Mouse (Mus musculus) frontal cortex, postnatal 10 days (tissue): ENCODE measurements around the gene Tubg1.

Source experiments
- DNase-seq, 2 experiments: peaks; one replicate each; pipeline ENCODE4 v3.0.0; 2022; ENCODE audit warnings: low spot score in 2 of 2, mixed read lengths in 1 of 2

Tubg1 gene

GRCm38 (mm10) chr11:101164677-101165580, 45.2 kb downstream of the Tubg1 start:
- DNase-seq, result no peak

DNA sequence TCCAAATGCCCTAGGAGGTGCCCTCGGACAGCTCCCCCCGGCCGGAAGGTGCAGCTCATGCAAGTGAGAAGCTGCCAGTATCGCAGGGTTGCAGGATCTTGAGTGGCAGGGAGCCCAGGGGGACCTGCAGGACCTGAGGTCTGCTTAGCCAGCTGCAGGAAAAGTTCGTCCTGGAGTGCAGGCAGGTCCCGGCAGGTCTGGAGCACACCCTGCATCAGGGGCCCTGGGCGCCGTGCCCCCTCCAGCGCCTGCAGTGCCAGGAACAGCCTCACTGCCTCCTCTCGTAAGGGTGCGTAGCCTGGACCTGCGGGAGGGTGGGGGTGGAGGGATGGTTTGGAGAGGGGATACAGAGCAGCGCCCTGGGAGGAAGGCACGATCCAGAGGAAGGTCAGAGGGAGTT, 46.6 kb downstream of the Tubg1 start:
- no peak for DNase-seq

DNA sequence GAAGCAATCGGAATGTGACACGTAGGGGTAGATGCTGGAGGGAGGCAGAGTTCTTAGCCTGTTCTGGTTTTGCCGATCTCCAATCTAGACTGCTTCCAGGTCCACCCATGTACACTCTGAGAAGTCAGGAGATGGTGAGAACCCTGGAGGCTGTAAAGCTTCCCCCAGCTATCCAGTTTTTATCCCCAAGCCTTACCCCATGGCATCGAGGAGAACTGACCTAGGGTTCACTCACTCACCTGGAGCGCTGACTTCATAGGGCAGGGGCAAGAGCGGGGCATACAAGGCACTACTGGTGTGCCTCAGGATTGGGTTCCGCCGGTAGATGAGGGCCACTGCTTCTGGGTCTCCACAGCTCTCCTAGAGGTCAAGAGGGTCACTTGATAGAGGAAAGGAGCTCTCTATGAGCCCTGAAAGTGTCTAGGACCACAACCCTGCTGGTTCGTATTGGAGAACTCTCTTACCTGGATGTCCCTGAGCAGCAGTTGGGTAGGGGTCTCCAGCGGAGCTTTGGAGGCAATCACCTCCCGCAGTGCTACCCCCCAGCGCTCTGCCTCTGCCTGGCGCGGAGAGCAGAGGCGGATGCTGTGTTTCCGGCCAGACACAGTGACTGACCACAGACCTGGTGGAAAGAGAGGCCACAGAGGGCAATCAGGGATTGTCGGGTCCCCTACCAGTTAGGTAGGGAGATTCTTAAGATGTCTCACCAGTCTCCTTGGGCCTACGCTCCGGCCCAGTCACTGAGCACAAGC, 47.6 kb downstream of the Tubg1 start:
- no peak for DNase-seq

DNA sequence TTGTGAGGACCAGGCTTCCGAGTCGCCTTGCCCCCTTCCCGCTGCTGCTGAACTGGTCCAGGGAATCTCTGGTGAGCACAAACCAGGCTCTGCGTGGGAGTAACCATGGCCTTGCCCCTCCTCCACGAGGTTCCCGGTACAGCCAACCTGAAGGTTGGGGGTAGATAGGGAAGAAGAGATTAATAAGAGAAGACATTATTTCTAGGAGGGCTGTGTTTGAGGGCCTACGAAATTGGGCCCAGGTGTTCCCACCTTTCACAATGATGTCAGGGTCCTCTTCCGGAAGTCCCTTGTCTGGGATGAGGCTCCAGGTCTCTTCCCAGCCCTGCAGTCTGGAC, 48.2 kb downstream of the Tubg1 start:
- no peak for DNase-seq

GRCm38 (mm10) chr11:101168301-101168980, 48.7 kb downstream of the Tubg1 start:
- no peak for DNase-seq

- DNase-seq, result no peak
Measured at GRCm38 (mm10) chr11:101169301-101170107, 49.8 kb downstream of the Tubg1 start.

DNA sequence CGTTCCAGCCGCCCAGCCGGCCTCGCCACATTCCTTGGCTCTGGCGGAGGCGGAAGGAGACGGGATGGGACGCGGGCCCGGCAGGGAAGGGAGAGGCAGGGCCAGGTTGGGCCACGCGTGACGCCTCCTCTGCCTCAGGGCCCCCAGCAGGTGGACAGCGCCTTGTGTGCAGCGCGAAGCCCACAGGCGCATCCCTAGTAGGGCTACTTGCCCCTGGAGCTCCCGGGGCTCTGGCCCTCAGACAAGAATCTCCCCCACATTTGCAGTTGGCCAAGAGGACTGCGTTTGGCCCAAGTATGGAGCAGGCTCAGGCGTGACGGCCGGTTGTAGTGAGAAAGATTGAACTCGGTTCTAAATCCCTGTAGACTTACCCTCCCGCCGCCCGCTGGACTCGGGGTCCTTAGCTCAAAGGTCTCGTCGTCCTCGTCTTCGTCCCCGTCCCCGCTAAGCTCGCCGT, 50.6 kb downstream of the Tubg1 start, which contains the start of gene Cntnap1:
Gene Cntnap1 (plus strand): TSS at position 170 of the 457 bp plus-strand sequence.
- no peak for DNase-seq

GRCm38 (mm10) chr11:101170811-101171610, 51.3 kb downstream of the Tubg1 start, which contains the start of gene Plekhh3:
Gene Plekhh3, minus strand, starts transcription at chr11:101171351.
- peak; percentile 95 for DNase-seq

- peak in 1 of 2 experiments; percentile 68 for DNase-seq
Measured at GRCm38 (mm10) chr11:101171721-101172433, 52.1 kb downstream of the Tubg1 start.

- DNase-seq, result no peak
Measured at GRCm38 (mm10) chr11:101172434-101172815, 52.7 kb downstream of the Tubg1 start.

DNA sequence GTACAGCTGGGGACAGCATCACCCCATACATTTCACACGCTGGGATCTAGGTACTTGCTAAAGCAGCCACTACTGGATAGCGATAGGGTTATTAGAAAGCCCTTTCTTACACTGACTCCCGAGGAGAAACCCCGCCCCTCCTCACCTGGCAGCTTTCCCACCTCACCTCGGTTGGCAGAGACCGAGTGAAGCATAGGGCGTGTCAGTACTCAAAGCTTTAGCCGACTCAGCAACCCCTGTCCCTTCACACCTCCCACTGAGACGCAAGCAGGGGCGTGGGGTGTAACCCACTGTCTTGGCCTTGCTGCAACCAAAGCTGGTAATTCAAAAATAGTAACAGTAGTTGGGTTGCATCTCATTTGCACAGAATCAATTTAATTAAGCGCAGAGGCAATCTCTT, 53.4 kb downstream of the Tubg1 start:
- DNase-seq, result no peak

GRCm38 (mm10) chr11:101173631-101174388, 54.1 kb downstream of the Tubg1 start:
- DNase-seq, result peak in 1 of 2 experiments; percentile 70

GRCm38 (mm10) chr11:101174389-101174745, 54.6 kb downstream of the Tubg1 start:
- no peak for DNase-seq

- DNase-seq, result no peak
Measured at GRCm38 (mm10) chr11:101174851-101175628, 55.3 kb downstream of the Tubg1 start, which contains the start of gene Ccr10. Gene Ccr10, minus strand, starts transcription at chr11:101175443.

DNA sequence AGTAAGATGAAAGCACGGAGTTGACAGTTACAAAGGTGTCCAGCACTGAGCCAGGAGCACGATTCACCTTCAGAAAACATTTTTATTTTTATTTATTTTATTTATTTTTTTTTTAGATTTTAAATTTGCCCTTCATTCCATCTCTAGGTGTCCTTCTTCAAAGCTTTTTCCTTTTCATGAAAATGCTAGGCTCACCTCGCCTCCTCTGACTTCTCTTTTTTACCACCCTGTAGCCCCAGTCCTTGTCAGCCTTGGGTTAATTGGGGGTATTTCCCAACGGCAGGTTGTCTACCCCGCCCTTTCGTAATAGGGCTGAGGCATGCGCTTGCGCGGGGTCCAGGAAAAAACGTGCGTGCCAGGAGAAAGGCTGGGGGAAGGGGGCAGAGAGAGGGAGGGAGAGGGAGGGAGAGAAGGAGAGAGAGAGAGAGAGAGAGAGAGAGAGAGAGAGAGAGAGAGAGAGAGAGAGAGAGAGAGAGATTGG, 55.9 kb downstream of the Tubg1 start:
- DNase-seq, result peak in 1 of 2 experiments; percentile 55
